Comparison of ENCODE assay signal across 8 mouse cellular contexts in the genomic region with DNA sequence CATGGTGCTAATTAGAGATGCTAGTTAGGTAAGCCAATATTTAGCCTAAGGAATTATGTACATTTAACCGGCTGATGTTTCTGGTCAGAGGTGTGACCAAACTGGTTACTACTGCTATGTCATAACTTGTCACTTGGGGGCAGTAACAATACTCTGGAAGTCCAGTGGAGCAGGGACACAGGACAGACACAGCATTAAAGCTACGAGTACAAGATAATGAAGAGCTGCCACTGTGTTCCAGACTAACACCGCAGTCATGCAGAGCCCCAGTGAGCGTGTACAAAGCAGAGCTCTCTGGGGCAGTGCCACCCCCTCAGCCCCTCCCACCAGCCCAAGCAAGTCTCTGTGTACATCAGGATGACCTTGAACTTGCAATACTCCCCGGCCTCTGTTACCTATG. TPM values are rescaled to one million over a fixed set of nuclear protein-coding genes. Genes with fewer than 3 reads are reported as not detected.
DNase-seq lines count a peak whose midpoint lies in the region; ATAC-seq and TF ChIP-seq lines count a peak whose summit lies in the region.

No protein-coding gene starts in this region.

- 34% methylated on average over 5 of the region's 5 CpGs for WGBS in neural tube, embryonic 14.5 days

- no peaks in the 10 kb centered on the region for H3K9me3 ChIP-seq in CH12.LX (replicated peaks; ENCODE audit: low read length)
- no peaks in the 10 kb centered on the region for H3K9me3 ChIP-seq in neural tube, embryonic 14.5 days (ENCODE audit: control insufficient read depth, low read length)

- DNase-seq in gastrocnemius, adult 18-20 months (ENCODE audit: low spot score): peak; percentile 32
- DNase-seq in gastrocnemius, postnatal 25 days: no peak
- peak; percentile 35 for DNase-seq in CH12.LX (ENCODE audit: extremely low read depth)
- DNase-seq in embryo, embryonic 11 days: peak; percentile 72
- DNase-seq in kidney, postnatal 14 days: peak; percentile 48
- no peak for DNase-seq in urinary bladder, postnatal 36 days (ENCODE audit: low spot score in 2 of 2)
- DNase-seq in urinary bladder, postnatal 10 days (ENCODE audit: low spot score): no peak

- peak; percentile 70 for TF ChIP-seq RAD21 in CH12.LX (IDR thresholded peaks at IDR 0.05; ENCODE audit: low read depth, low read length)

- peak; percentile 69; the same call in 1 of the 2 replicates for ATAC-seq in neural tube, embryonic 14.5 days (ENCODE audit: low read depth)

- H3K27ac ChIP-seq in CH12.LX (ENCODE audit: insufficient read depth, low read depth): no peak overlapping the region
- no peak overlapping the region for H3K27ac ChIP-seq in neural tube, embryonic 14.5 days (ENCODE audit: low read depth, low read length)

- no peak for TF ChIP-seq EP300 in CH12.LX (IDR thresholded peaks at IDR 0.05; ENCODE audit: low read length)

- dilution Hi-C loops in CH12.LX (cut with MboI; ENCODE audit: extremely low pct_ligation_motif_present, extremely low pct_unique_long_range_greater_than_20kb, low sequenced_read_pairs): no loop called here

- no peak overlapping the region for H3K4me2 ChIP-seq in CH12.LX (ENCODE audit: insufficient read depth, low read depth, poor library complexity, severe bottlenecking)
- H3K4me2 ChIP-seq in neural tube, embryonic 14.5 days (ENCODE audit: low read depth, low read length): no peak overlapping the region

- peaks cover 0 to 17% of the 10 kb centered on the region in 2 experiments for H3K36me3 ChIP-seq in CH12.LX (replicated peaks in 1 of 2; ENCODE audit: control insufficient read depth in 1 of 2, insufficient read depth in 1 of 2, low read length in 1 of 2)
- H3K36me3 ChIP-seq in neural tube, embryonic 14.5 days (ENCODE audit: control insufficient read depth, insufficient read depth, low read length): no peaks in the 10 kb centered on the region

- peak; percentile 28 to 69; a peak in 3 of 4 replicates for TF ChIP-seq CTCF in CH12.LX (conservative IDR thresholded peaks at IDR 0.05 in 1 of 2, IDR thresholded peaks at IDR 0.05 in 1 of 2; ENCODE audit: low read depth in 2 of 2, low read length in 2 of 2)

- in situ Hi-C loops in CH12.LX (cut with MboI; ENCODE audit: low pct_ligation_motif_present, low pct_unique_long_range_greater_than_20kb, low sequenced_read_pairs): no loop called here

- H3K4me1 ChIP-seq in CH12.LX (ENCODE audit: control insufficient read depth in 1 of 2, insufficient read depth in 2 of 2): 0 out of 4 replicates have a peak, but pooled peaks cover 0 to 2% of the 10 kb centered on the region in 2 experiments
- H3K4me1 ChIP-seq in neural tube, embryonic 14.5 days (ENCODE audit: control insufficient read depth, insufficient read depth, low read length): no peaks in the 10 kb centered on the region

- H3K9ac ChIP-seq in CH12.LX (ENCODE audit: insufficient read depth, low read depth): no peak overlapping the region
- H3K9ac ChIP-seq in neural tube, embryonic 14.5 days (replicated peaks; ENCODE audit: low read depth, low read length): no peak overlapping the region

- no peaks in the 10 kb centered on the region for H3K27me3 ChIP-seq in CH12.LX (replicated peaks)
- no peaks in the 10 kb centered on the region for H3K27me3 ChIP-seq in neural tube, embryonic 14.5 days (ENCODE audit: control insufficient read depth, insufficient read depth, low read length)

- TF ChIP-seq POLR2A in CH12.LX (IDR thresholded peaks at IDR 0.05; ENCODE audit: low read depth, low read length): no peak

- no peaks in the 10 kb centered on the region for H3K79me2 ChIP-seq in CH12.LX (replicated peaks; ENCODE audit: control insufficient read depth, extremely low read depth, insufficient read depth, poor library complexity, severe bottlenecking)

- H3K4me3 ChIP-seq in CH12.LX (replicated peaks in 1 of 3; ENCODE audit: low read depth in 2 of 3, low read length in 2 of 3, poor library complexity in 1 of 3): no peak overlapping the region
- H3K4me3 ChIP-seq in neural tube, embryonic 14.5 days (ENCODE audit: low read depth, low read length): no peak overlapping the region

TF ChIP-seq in CH12.LX, 34 proteins besides CTCF, POLR2A, EP300 and RAD21:
- peak; percentile 25; the same call in 1 of the 2 replicates for TF ChIP-seq ZC3H11A (IDR thresholded peaks at IDR 0.05; ENCODE audit: low read depth, low read length)
- TF ChIP-seq SMC3 (IDR thresholded peaks at IDR 0.05; ENCODE audit: low read depth, low read length): peak; percentile 74
- no peak for TF ChIP-seq NRF1 (IDR thresholded peaks at IDR 0.05; ENCODE audit: low read depth, low read length)

RNA-seq across cellular contexts. Expression of a gene that starts 10.3 kb away (rescaled TPM):
- total RNA-seq in gastrocnemius, adult 18-20 months (2021): not detected
- under 1 TPM; 0.19 to 0.20 TPM for total RNA-seq in gastrocnemius, postnatal 25 days (2021)
- total RNA-seq in CH12.LX (2012; rRNA removed) (1.3 and 4.5 TPM in 2 replicates), CH12.LX (2014; rRNA removed) (4.6 and 7.5 TPM in 2 replicates)
- 3.9 and 7.1 TPM in 2 replicates for polyA plus RNA-seq in CH12.LX (2012; ENCODE audit: insufficient read length, low read depth)
- 0.24 TPM in 1 of 2 replicates, not detected in the other for polyA plus RNA-seq in neural tube, embryonic 14.5 days (2014; fragmentation: Nextera tagmentation; extraction: Ambion mirVana)

RNA-seq across cellular contexts. Expression of a gene that starts 48.4 kb away (rescaled TPM):
- not detected for total RNA-seq in gastrocnemius, adult 18-20 months (2021)
- not detected for total RNA-seq in gastrocnemius, postnatal 25 days (2021)
- not detected in 2 replicates for total RNA-seq in CH12.LX (2012; rRNA removed)
- total RNA-seq in CH12.LX (2014; rRNA removed): not detected in 2 replicates
- polyA plus RNA-seq in CH12.LX (2012; ENCODE audit: insufficient read length, low read depth): not detected in 2 replicates
- polyA plus RNA-seq in neural tube, embryonic 14.5 days (2014; fragmentation: Nextera tagmentation; extraction: Ambion mirVana): not detected in 2 replicates

RNA-seq across cellular contexts. Expression of a gene that starts 56.4 kb away (rescaled TPM):
- total RNA-seq in gastrocnemius, adult 18-20 months (2021): 100 to 1,000 TPM; 113 to 128 TPM
- 100 to 1,000 TPM; 114 to 136 TPM for total RNA-seq in gastrocnemius, postnatal 25 days (2021)
- total RNA-seq in CH12.LX (2012; rRNA removed): 19.6 and 21.6 TPM in 2 replicates
- 220 and 268 TPM in 2 replicates for total RNA-seq in CH12.LX (2014; rRNA removed)
- 29.6 and 122 TPM in 2 replicates for polyA plus RNA-seq in CH12.LX (2012; ENCODE audit: insufficient read length, low read depth)
- 14.5 TPM in 1 of 2 replicates, not detected in the other for polyA plus RNA-seq in neural tube, embryonic 14.5 days (2014; fragmentation: Nextera tagmentation; extraction: Ambion mirVana)

Comparison
In these comparisons a context has a peak if more than half of its experiments do, and no peak if none do; other contexts are left out.
1. DNase-seq: peak in gastrocnemius, adult 18-20 months (single experiment), CH12.LX (single experiment), embryo, embryonic 11 days (single experiment) and kidney, postnatal 14 days (single experiment); none in gastrocnemius, postnatal 25 days (single experiment), urinary bladder, postnatal 36 days (0 of 2) and urinary bladder, postnatal 10 days (single experiment).